In genomic region chr15:52458782-52459181, GRCm38 (mm10) we compare ENCODE assay signal across 8 mouse cellular contexts.
A peak's percentile ranks its signal among the peaks of the same experiment; 100 is the strongest.
DNase-seq lines count a peak whose midpoint lies in the region; ATAC-seq and TF ChIP-seq lines count a peak whose summit lies in the region.

No protein-coding gene starts in this region.

- H3K79me2 ChIP-seq in heart, adult 2 months (replicated peaks; ENCODE audit: control insufficient read depth, insufficient read depth, low read length): no peaks in the 10 kb centered on the region

- TF ChIP-seq EP300 in heart, adult 2 months (IDR thresholded peaks at IDR 0.05; ENCODE audit: insufficient read depth, low read depth, low read length): peak; percentile 55; the same call in 1 of the 2 replicates
- no peak for TF ChIP-seq EP300 in stomach, postnatal 0 days (optimal IDR thresholded peaks at IDR 0.05)

- no peaks in the 10 kb centered on the region for H3K9me3 ChIP-seq in kidney, embryonic 14.5 days (ENCODE audit: control insufficient read depth, low read length)
- no peaks in the 10 kb centered on the region for H3K9me3 ChIP-seq in limb, embryonic 13.5 days
- H3K9me3 ChIP-seq in stomach, postnatal 0 days (ENCODE audit: control insufficient read depth, low read length): no peaks in the 10 kb centered on the region

- H3K36me3 ChIP-seq in heart, adult 2 months (ENCODE audit: control insufficient read depth, insufficient read depth, low read length): no peaks in the 10 kb centered on the region
- no peaks in the 10 kb centered on the region for H3K36me3 ChIP-seq in kidney, embryonic 14.5 days (ENCODE audit: control insufficient read depth, insufficient read depth, low read length)
- no peaks in the 10 kb centered on the region for H3K36me3 ChIP-seq in limb, embryonic 13.5 days
- no peaks in the 10 kb centered on the region for H3K36me3 ChIP-seq in stomach, postnatal 0 days (ENCODE audit: control insufficient read depth, insufficient read depth, low read length)

- DNase-seq in 3134 (ENCODE audit: extremely low read depth, insufficient read length, low spot score): peak; percentile 13
- DNase-seq in adrenal gland, adult 8-10 months: peak; percentile 45
- peak; percentile 85 for DNase-seq in embryo, embryonic 9.5 days (ENCODE audit: extremely low spot score)
- peak; percentile 38 to 62 for DNase-seq in heart, adult 2 months
- peak; percentile 88 for DNase-seq in neural tube, embryonic 10.5 days (ENCODE audit: extremely low spot score, low spot score)
- DNase-seq in stomach, postnatal 0 days (ENCODE audit: low spot score): peak; percentile 72

- no peaks in the 10 kb centered on the region for H3K4me1 ChIP-seq in heart, adult 2 months (ENCODE audit: control insufficient read depth, insufficient read depth, low read length)
- 0 out of 2 replicates have a peak, but pooled peaks cover 7% of the 10 kb centered on the region for H3K4me1 ChIP-seq in kidney, embryonic 14.5 days (ENCODE audit: control insufficient read depth, insufficient read depth, low read length)
- peaks cover 4% of the 10 kb centered on the region for H3K4me1 ChIP-seq in limb, embryonic 13.5 days
- H3K4me1 ChIP-seq in stomach, postnatal 0 days (replicated peaks; ENCODE audit: control insufficient read depth, insufficient read depth): no peaks in the 10 kb centered on the region

- 2% methylated on average over 3 of the region's 3 CpGs for WGBS in heart, adult 2 months
- 3% methylated on average over 3 of the region's 3 CpGs for WGBS in kidney, embryonic 14.5 days
- WGBS in limb, embryonic 13.5 days: 1% methylated on average over 3 of the region's 3 CpGs
- 0% methylated on average over 3 of the region's 3 CpGs for WGBS in stomach, postnatal 0 days

- TF ChIP-seq CTCF in heart, adult 2 months (IDR thresholded peaks at IDR 0.05): peak; percentile 91
- TF ChIP-seq CTCF in stomach, postnatal 0 days (IDR thresholded peaks at IDR 0.05; ENCODE audit: low read depth): peak; percentile 96

- peak; percentile 96 for ATAC-seq in kidney, embryonic 14.5 days (ENCODE audit: low FRiP score, low TSS enrichment)
- peak; percentile 71; the same call in 1 of the 2 replicates for ATAC-seq in limb, embryonic 13.5 days (ENCODE audit: low FRiP score, low read depth)
- peak; percentile 77 for ATAC-seq in stomach, postnatal 0 days (ENCODE audit: low FRiP score, low TSS enrichment)

- intact Hi-C loops in heart, adult 2 months (cut with DNase I): loop anchor here (2.0 to 5.0 kb wide), 2 partner anchors 548 to 761 kb away; no protein-coding TSS in a partner anchor

- H3K4me3 ChIP-seq in heart, adult 2 months: no peak overlapping the region
- H3K4me3 ChIP-seq in kidney, embryonic 14.5 days (ENCODE audit: low read length): no peak overlapping the region
- no peak overlapping the region for H3K4me3 ChIP-seq in limb, embryonic 13.5 days
- H3K4me3 ChIP-seq in stomach, postnatal 0 days (ENCODE audit: low read depth, low read length): no peak overlapping the region

- H3K27ac ChIP-seq in heart, adult 2 months: no peak overlapping the region
- no peak overlapping the region for H3K27ac ChIP-seq in kidney, embryonic 14.5 days (ENCODE audit: low read depth, low read length)
- H3K27ac ChIP-seq in limb, embryonic 13.5 days: no peak overlapping the region
- H3K27ac ChIP-seq in stomach, postnatal 0 days (replicated peaks): no peak overlapping the region

- H3K4me2 ChIP-seq in kidney, embryonic 14.5 days (replicated peaks; ENCODE audit: low read depth, low read length): no peak overlapping the region
- H3K4me2 ChIP-seq in limb, embryonic 13.5 days (replicated peaks): peak overlapping the region; percentile 31; the same call in 1 of the 2 replicates
- H3K4me2 ChIP-seq in stomach, postnatal 0 days (replicated peaks; ENCODE audit: low read depth): no peak overlapping the region

- no peak for TF ChIP-seq POLR2A in heart, adult 2 months (IDR thresholded peaks at IDR 0.05; ENCODE audit: insufficient read depth, low read depth, low read length)

- no peak overlapping the region for H3K9ac ChIP-seq in heart, adult 2 months (ENCODE audit: low read depth, low read length)
- H3K9ac ChIP-seq in kidney, embryonic 14.5 days (ENCODE audit: low read depth, low read length): no peak overlapping the region
- no peak overlapping the region for H3K9ac ChIP-seq in limb, embryonic 13.5 days
- H3K9ac ChIP-seq in stomach, postnatal 0 days (ENCODE audit: low read length): no peak overlapping the region

- H3K27me3 ChIP-seq in heart, adult 2 months (ENCODE audit: control insufficient read depth, insufficient read depth, low read length): no peaks in the 10 kb centered on the region
- no peaks in the 10 kb centered on the region for H3K27me3 ChIP-seq in kidney, embryonic 14.5 days (ENCODE audit: control insufficient read depth, insufficient read depth, low read length)
- H3K27me3 ChIP-seq in limb, embryonic 13.5 days: no peaks in the 10 kb centered on the region
- H3K27me3 ChIP-seq in stomach, postnatal 0 days (ENCODE audit: control insufficient read depth, insufficient read depth, low read length): no peaks in the 10 kb centered on the region

Comparison
In these comparisons a context has a peak if more than half of its experiments do, and no peak if none do; other contexts are left out.
1. DNase-seq: peak in every context shown above with its lines; median percentile 88 in neural tube, embryonic 10.5 days; 85 in embryo, embryonic 9.5 days; 72 in stomach, postnatal 0 days; 50 in heart, adult 2 months; 45 in adrenal gland, adult 8-10 months; 13 in 3134.